Mouse (Mus musculus) MEL (cell line): ENCODE data around the gene Slc13a3.

Source experiments
- CHD1 ChIP-seq: IDR thresholded peaks from 2 replicates; pipeline ENCODE4 v1.6.1; 2012; ENCODE audit warnings: low read depth, mild to moderate bottlenecking, inconsistent platforms, low read length, improper control_type of control experiment
- CTCF ChIP-seq, 3 experiments: IDR thresholded peaks in 2 of 3; conservative IDR thresholded peaks in 1 of 3; 2 replicates each; pipeline ENCODE4 v1.5.1; 2011 to 2012; ENCODE audit warnings: low read length in 3 of 3, low read depth in 2 of 3, mild to moderate bottlenecking in 2 of 3, improper control_type of control experiment in 1 of 3, inconsistent platforms in 1 of 3, mixed read lengths in 1 of 3, moderate library complexity in 1 of 3; ENCODE audit not compliant: control insufficient read depth in 1 of 3, insufficient read depth in 1 of 3, poor library complexity in 1 of 3, severe bottlenecking in 1 of 3
- EP300 ChIP-seq, 2 experiments: IDR thresholded peaks; 2 replicates each; pipeline ENCODE4 v1.6.1; 2011; ENCODE audit warnings: improper control_type of control experiment in 2 of 2, low read length in 2 of 2, low read depth in 1 of 2, mild to moderate bottlenecking in 1 of 2
- POLR2A ChIP-seq, 2 experiments: IDR thresholded peaks; 2 replicates each; pipeline ENCODE4 v1.6.1; 2011 to 2012; ENCODE audit warnings: low read length in 2 of 2, mild to moderate bottlenecking in 2 of 2, control low read depth in 1 of 2, improper control_type of control experiment in 1 of 2, low read depth in 1 of 2, moderate library complexity in 1 of 2; ENCODE audit not compliant: control insufficient read depth in 1 of 2, insufficient read depth in 1 of 2, poor library complexity in 1 of 2
- SMC3 ChIP-seq: IDR thresholded peaks from 2 replicates; pipeline ENCODE4 v1.6.1; 2011; ENCODE audit warnings: low read depth, low read length, improper control_type of control experiment
- TCF12 ChIP-seq: IDR thresholded peaks from 2 replicates; pipeline ENCODE4 v1.6.1; 2014; ENCODE audit warnings: low read depth, mild to moderate bottlenecking, inconsistent platforms, low read length, improper control_type of control experiment, moderate library complexity

- TF ChIP-seq EP300 (IDR thresholded peaks at IDR 0.05; ENCODE audit: low read depth in 1 of 2, low read length in 2 of 2) (no peak), CTCF (IDR thresholded peaks at IDR 0.05 in 2 of 3, conservative IDR thresholded peaks at IDR 0.05 in 1 of 3; ENCODE audit: control insufficient read depth in 1 of 3, insufficient read depth in 1 of 3, low read depth in 2 of 3, low read length in 3 of 3, poor library complexity in 1 of 3, severe bottlenecking in 1 of 3) (no peak), CHD1 (no peak), SMC3 (no peak), TCF12 (no peak), POLR2A (IDR thresholded peaks at IDR 0.05; ENCODE audit: control insufficient read depth in 1 of 2, insufficient read depth in 1 of 2, low read depth in 1 of 2, low read length in 2 of 2, poor library complexity in 1 of 2) (no peak)
Observed at GRCm38 (mm10) chr2:165485826-165486225, 12.8 kb upstream of the Slc13a3 start.
